Mouse (Mus musculus) forebrain, embryonic 10.5 days (tissue): ENCODE results near the gene Hao2. TPM values are rescaled to one million over a fixed set of nuclear protein-coding genes. Genes with fewer than 3 reads are reported as not detected.

Source experiments
- DNase-seq: peaks from one replicate; pipeline ENCODE4 v3.0.0-alpha.2; 2017; ENCODE audit warnings: low spot score; ENCODE audit errors: extremely low spot score
- H3K27ac ChIP-seq: fragments of 300-500 bp; sonication (generic); 2 replicates; pipeline ENCODE4 v1.5.1; 2016; ENCODE audit warnings: mild to moderate bottlenecking
- H3K27me3 ChIP-seq: fragments of 300-500 bp; sonication (generic); 2 replicates; pipeline ENCODE4 v1.6.1; 2016; ENCODE audit warnings: mild to moderate bottlenecking; ENCODE audit not compliant: poor library complexity, severe bottlenecking
- H3K36me3 ChIP-seq: fragments of 300-500 bp; sonication (generic); replicated peaks from 2 replicates; pipeline ENCODE4 v1.6.1; 2016; ENCODE audit warnings: mild to moderate bottlenecking, moderate library complexity
- H3K4me1 ChIP-seq: fragments of 300-500 bp; sonication (generic); 2 replicates; pipeline ENCODE4 v1.6.1; 2016
- H3K4me3 ChIP-seq: fragments of 300-500 bp; sonication (generic); 2 replicates; pipeline ENCODE4 v1.5.1; 2016; ENCODE audit warnings: mild to moderate bottlenecking, moderate library complexity
- H3K9me3 ChIP-seq: fragments of 300-500 bp; sonication (generic); 2 replicates; pipeline ENCODE4 v1.6.1; 2016; ENCODE audit warnings: mild to moderate bottlenecking, moderate library complexity
- WGBS: fragments of 180-500 bp; shearing (Covaris S2); methylation state at CpG from one replicate; pipeline ENCODE4 v1.1.7; 2016; 5-methylcytosine and 5-hydroxymethylcytosine counted together
- polyA plus RNA-seq: library from polyadenylated mRNA; unstranded; fragments of >200 nt; fragmentation: Nextera tagmentation; extraction: Ambion mirVana; gene quantifications from 2 replicates; pipeline ENCODE4 v1.2.1, GENCODE M21; 2016

The Hao2 gene
- polyA plus RNA-seq, 1 experiment from 2014 or later = not detected

GRCm38 (mm10) chr3:98853051-98853450 lies 40.0 kb downstream of the Hao2 start:
- 91% methylated on average over 3 of the region's 3 CpGs for WGBS
- Histone ChIP-seq H3K27me3 (no peaks in the 10 kb centered on the region), H3K9me3 (no peaks in the 10 kb centered on the region), H3K27ac (no peak overlapping the region), H3K4me3 (no peak overlapping the region), H3K4me1 (no peaks in the 10 kb centered on the region), H3K36me3 (no peaks in the 10 kb centered on the region)
- DNase-seq = no peak

- no peaks in the 10 kb centered on the region for H3K9me3 ChIP-seq
- H3K27ac ChIP-seq = no peak overlapping the region
- DNase-seq = no peak
- H3K36me3 ChIP-seq = no peaks in the 10 kb centered on the region
- H3K4me1 ChIP-seq = no peaks in the 10 kb centered on the region
- H3K4me3 ChIP-seq = no peak overlapping the region
- no peaks in the 10 kb centered on the region for H3K27me3 ChIP-seq
- 90% methylated on average over 6 of the region's 6 CpGs for WGBS
Measured at GRCm38 (mm10) chr3:98852631-98853030, 40.4 kb downstream of the Hao2 start.

DNA sequence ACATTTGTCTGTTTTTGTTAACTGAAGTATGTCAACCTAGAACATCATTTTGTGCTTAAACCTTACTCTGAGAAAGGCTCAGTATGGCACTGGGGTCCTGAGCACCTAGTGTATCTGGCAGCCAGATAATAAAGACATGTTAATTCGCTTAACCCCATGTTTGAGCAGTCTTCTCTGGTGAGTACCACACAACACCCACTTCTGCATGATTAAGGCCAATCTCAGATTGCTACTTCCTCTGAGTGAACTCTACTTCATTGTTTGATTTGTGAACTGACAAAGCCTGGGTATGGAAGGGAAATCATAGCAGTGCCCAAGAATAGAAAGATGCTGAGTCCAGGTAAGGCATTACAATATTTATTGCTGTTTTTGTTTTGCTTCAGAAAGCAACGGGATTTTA lies 41.2 kb downstream of the Hao2 start:
- no peak overlapping the region for H3K4me3 ChIP-seq
- DNase-seq = no peak
- no peaks in the 10 kb centered on the region for H3K9me3 ChIP-seq
- H3K27me3 ChIP-seq = no peaks in the 10 kb centered on the region
- 83% methylated on average over 2 of the region's 2 CpGs for WGBS
- no peak overlapping the region for H3K27ac ChIP-seq
- no peaks in the 10 kb centered on the region for H3K4me1 ChIP-seq
- H3K36me3 ChIP-seq = no peaks in the 10 kb centered on the region

GRCm38 (mm10) chr3:98850262-98850661 lies 42.8 kb downstream of the Hao2 start:
- no peak overlapping the region for H3K27ac ChIP-seq
- H3K27me3 ChIP-seq = no peaks in the 10 kb centered on the region
- H3K9me3 ChIP-seq = no peaks in the 10 kb centered on the region
- 86% methylated on average over 5 of the region's 5 CpGs for WGBS
- DNase-seq = no peak
- no peak overlapping the region for H3K4me3 ChIP-seq
- no peaks in the 10 kb centered on the region for H3K36me3 ChIP-seq
- H3K4me1 ChIP-seq = no peaks in the 10 kb centered on the region

DNA sequence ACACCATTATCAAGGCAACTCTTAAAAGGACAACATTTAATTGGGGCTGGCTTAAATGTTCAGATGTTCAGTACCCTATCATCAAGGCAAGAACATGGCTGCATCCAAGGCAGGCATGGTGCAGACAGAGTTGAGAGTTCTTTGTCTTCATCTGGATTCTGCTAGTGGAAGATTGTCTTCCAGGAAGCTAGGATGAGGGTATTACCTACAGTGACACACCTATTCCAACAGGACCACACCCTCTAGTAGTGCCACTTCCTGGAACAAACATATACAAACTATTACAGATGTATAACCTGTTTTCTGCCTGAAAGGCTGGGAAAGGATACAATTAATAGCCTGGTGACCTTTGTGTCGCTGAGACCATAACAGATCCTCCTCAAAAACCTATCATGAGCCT lies 44.1 kb downstream of the Hao2 start:
- no peak overlapping the region for H3K4me3 ChIP-seq
- no peak for DNase-seq
- no peak overlapping the region for H3K27ac ChIP-seq
- 88% methylated on average over 1 of the region's 1 CpGs for WGBS
- no peaks in the 10 kb centered on the region for H3K27me3 ChIP-seq
- no peaks in the 10 kb centered on the region for H3K9me3 ChIP-seq
- H3K36me3 ChIP-seq = no peaks in the 10 kb centered on the region
- no peaks in the 10 kb centered on the region for H3K4me1 ChIP-seq

Other genes starting within 250 kb of the Hao2 start
- not detected in 2 replicates for gene Hsd3b2, start 168.7 kb downstream of the Hao2 start, polyA plus RNA-seq
- not detected in 2 replicates for gene Hsd3b3, start 130.1 kb downstream of the Hao2 start, polyA plus RNA-seq
- gene Hsd3b6, start 78.8 kb downstream of the Hao2 start, polyA plus RNA-seq = 8.2 and 12.1 TPM in 2 replicates
- gene Hsd3b1, start 33.4 kb downstream of the Hao2 start, polyA plus RNA-seq = 0.09 and 0.27 TPM in 2 replicates
- 7.3 and 7.6 TPM in 2 replicates for gene Wars2, start 247.8 kb upstream of the Hao2 start, polyA plus RNA-seq